17 mouse cellular contexts compared by ENCODE assay signal in genomic region chr9:113939063-113939850, GRCm38 (mm10). TPM values are rescaled to one million over a fixed set of nuclear protein-coding genes. Genes with fewer than 3 reads are reported as not detected.
DNase-seq lines count a peak whose midpoint lies in the region; ATAC-seq lines count a peak whose summit lies in the region.
"Had no signal": no experiment of that assay in that cellular context is flagged by ENCODE, and none has a peak within 500 bp of the region (broad histone marks: within the 10 kb centered on the region; RNA-seq: fewer than 3 reads in every experiment).

No protein-coding gene starts in this region.

- WGBS in forebrain, embryonic 13.5 days, result 82% methylated on average over 9 of the region's 9 CpGs
- WGBS in forebrain, embryonic 10.5 days, result 92% methylated on average over 9 of the region's 9 CpGs

- no peak for ATAC-seq in forebrain, embryonic 13.5 days

- H3K36me3 ChIP-seq in forebrain, embryonic 13.5 days (ENCODE audit: poor library complexity, severe bottlenecking), result no peaks in the 10 kb centered on the region
- H3K36me3 ChIP-seq in forebrain, embryonic 10.5 days (replicated peaks), result peaks cover under 1% of the 10 kb centered on the region
- H3K36me3 ChIP-seq: embryonic facial prominence, embryonic 15.5 days; heart, embryonic 13.5 days; lung, embryonic 15.5 days; midbrain, embryonic 10.5 days had no signal

- intact Hi-C loops in left cerebral cortex, postnatal 25 days (cut with DNase I), result no loop called here
- intact Hi-C loops in left cerebral cortex, postnatal 10 days (cut with DNase I), result no loop called here

- H3K9ac ChIP-seq in forebrain, embryonic 13.5 days, result no peak overlapping the region
- H3K9ac ChIP-seq: embryonic facial prominence, embryonic 15.5 days; heart, embryonic 13.5 days; lung, embryonic 15.5 days had no signal

- peaks cover 23% of the 10 kb centered on the region for H3K4me1 ChIP-seq in forebrain, embryonic 13.5 days
- H3K4me1 ChIP-seq in forebrain, embryonic 10.5 days, result peaks cover 9% of the 10 kb centered on the region; the same call in 1 of the 2 replicates
- H3K4me1 ChIP-seq: hindbrain, embryonic 10.5 days had no signal

- H3K4me3 ChIP-seq in forebrain, embryonic 13.5 days, result no peak overlapping the region
- no peak overlapping the region for H3K4me3 ChIP-seq in forebrain, embryonic 10.5 days
- H3K4me3 ChIP-seq: embryonic facial prominence, embryonic 15.5 days; heart, embryonic 13.5 days; hindbrain, embryonic 10.5 days; lung, embryonic 15.5 days; midbrain, embryonic 10.5 days had no signal

- H3K4me2 ChIP-seq in forebrain, embryonic 13.5 days, result no peak overlapping the region
- H3K4me2 ChIP-seq: embryonic facial prominence, embryonic 15.5 days; heart, embryonic 13.5 days; lung, embryonic 15.5 days had no signal

- H3K27me3 ChIP-seq in forebrain, embryonic 13.5 days, result no peaks in the 10 kb centered on the region
- H3K27me3 ChIP-seq in forebrain, embryonic 10.5 days (ENCODE audit: poor library complexity, severe bottlenecking), result no peaks in the 10 kb centered on the region
- H3K27me3 ChIP-seq: embryonic facial prominence, embryonic 15.5 days; heart, embryonic 13.5 days; lung, embryonic 15.5 days had no signal

- no peaks in the 10 kb centered on the region for H3K9me3 ChIP-seq in forebrain, embryonic 13.5 days (replicated peaks)
- H3K9me3 ChIP-seq in forebrain, embryonic 10.5 days, result no peaks in the 10 kb centered on the region
- H3K9me3 ChIP-seq: embryonic facial prominence, embryonic 15.5 days; heart, embryonic 13.5 days; hindbrain, embryonic 10.5 days; lung, embryonic 15.5 days; midbrain, embryonic 10.5 days had no signal

- no peak for DNase-seq in forebrain, embryonic 10.5 days (ENCODE audit: extremely low spot score, low spot score)
- peak; percentile 26 to 68 for DNase-seq in left cerebral cortex, postnatal 25 days (ENCODE audit: low spot score in 2 of 2)
- DNase-seq in left cerebral cortex, postnatal 10 days (ENCODE audit: extremely low spot score in 1 of 2, low spot score in 2 of 2), result no peak
- peak; percentile 85 for DNase-seq in brain, adult 2 months (ENCODE audit: low read depth, low spot score)
- DNase-seq in cerebellum, postnatal 14 days, result peak; percentile 39 to 56
- no peak for DNase-seq in urinary bladder, adult 2 months (ENCODE audit: low spot score)
- no peak for DNase-seq in adrenal gland, postnatal 4 days (ENCODE audit: low spot score in 2 of 2)
- DNase-seq: adrenal gland, postnatal 10 days; gastrocnemius, postnatal 25 days; kidney, adult 11 months; kidney, postnatal 4 days had no signal

- peak overlapping the region; percentile 41; the same call in 1 of the 2 replicates for H3K27ac ChIP-seq in forebrain, embryonic 13.5 days
- no peak overlapping the region for H3K27ac ChIP-seq in forebrain, embryonic 10.5 days
- H3K27ac ChIP-seq: embryonic facial prominence, embryonic 15.5 days; heart, embryonic 13.5 days; hindbrain, embryonic 10.5 days; lung, embryonic 15.5 days; midbrain, embryonic 10.5 days had no signal

RNA-seq across cellular contexts. Expression of gene Ubp1, which starts 8.5 kb away (rescaled TPM):
- polyA plus RNA-seq in forebrain, embryonic 13.5 days (2015; fragmentation: Nextera tagmentation; extraction: Ambion mirVana), result 33.9 and 35.0 TPM in 2 replicates
- 35.4 and 39.1 TPM in 2 replicates for polyA plus RNA-seq in forebrain, embryonic 10.5 days (2016; fragmentation: Nextera tagmentation; extraction: Ambion mirVana)
- 10 to 100 TPM; 64.5 to 72.5 TPM for total RNA-seq in left cerebral cortex, postnatal 25 days (2021)
- total RNA-seq in left cerebral cortex, postnatal 10 days (2021), result 10 to 100 TPM; 62.9 to 66.0 TPM
- polyA plus RNA-seq in urinary bladder, adult 2 months (2012; rRNA removed), result 92.3 and 107 TPM in 2 replicates
- total RNA-seq in adrenal gland, postnatal 4 days (2021), result 10 to 100 TPM; 89.4 to 90.8 TPM

Comparison
In these comparisons a context has a peak if more than half of its experiments do, and no peak if none do; other contexts are left out.
1. DNase-seq: peak in left cerebral cortex, postnatal 25 days (2 of 2), brain, adult 2 months (single experiment) and cerebellum, postnatal 14 days (2 of 2); none in forebrain, embryonic 10.5 days (single experiment), left cerebral cortex, postnatal 10 days (0 of 2), urinary bladder, adult 2 months (single experiment) and adrenal gland, postnatal 4 days (0 of 2).